Mouse (Mus musculus): ENCODE measurements around the gene Mon2.

GRCm38 (mm10) chr10:123057082-123057481 lies 19.2 kb downstream of the Mon2 start:
- TF ChIP-seq POLR2A (IDR thresholded peaks at IDR 0.05; ENCODE audit: control insufficient read depth in 1 of 2, insufficient read depth in 1 of 2, low read depth in 1 of 2, low read length in 2 of 2, poor library complexity in 1 of 2) (no peak), BHLHE40 (IDR thresholded peaks at IDR 0.05; ENCODE audit: borderline replicate concordance, low read depth, low read length) (no peak), KAT2A (conservative IDR thresholded peaks at IDR 0.05; ENCODE audit: low read depth, low read length) (no peak), GABPA (IDR thresholded peaks at IDR 0.05; ENCODE audit: low read depth, low read length) (no peak), SIN3A (IDR thresholded peaks at IDR 0.05; ENCODE audit: low read length) (no peak), EP300 (IDR thresholded peaks at IDR 0.05; ENCODE audit: low read depth in 1 of 2, low read length in 2 of 2) (no peak), MAFK (IDR thresholded peaks at IDR 0.05; ENCODE audit: borderline replicate concordance, low read depth, low read length) (no peak), CTCF (IDR thresholded peaks at IDR 0.05 in 2 of 3, conservative IDR thresholded peaks at IDR 0.05 in 1 of 3; ENCODE audit: control insufficient read depth in 1 of 3, insufficient read depth in 1 of 3, low read depth in 2 of 3, low read length in 3 of 3, poor library complexity in 1 of 3, severe bottlenecking in 1 of 3) (peak; percentile 37 to 60 (median 48); a peak in 5 of 6 replicates), MEF2A (IDR thresholded peaks at IDR 0.05; ENCODE audit: extremely low read depth, insufficient replicate concordance, low read depth, low read length, poor library complexity, severe bottlenecking) (no peak), TAL1 (IDR thresholded peaks at IDR 0.05; ENCODE audit: low read length) (no peak), HCFC1 (IDR thresholded peaks at IDR 0.05; ENCODE audit: low read depth, low read length) (no peak)
